Mouse (Mus musculus) stomach, postnatal 0 days (tissue): ENCODE data around the gene Vps25. TPM values are rescaled to one million over a fixed set of nuclear protein-coding genes. Genes with fewer than 3 reads are reported as not detected.

ENCODE experiments used
- ATAC-seq: fragments of 200-750 bp; cut with Nextera tagmentation; 2 replicates; pipeline ENCODE4 v1.8.0; 2017; ENCODE audit not compliant: low FRiP score, low TSS enrichment
- DNase-seq: peaks from one replicate; pipeline ENCODE4 v3.0.0-alpha.2; 2016; ENCODE audit warnings: low spot score
- H3K27ac ChIP-seq: fragments of 300-500 bp; sonication (generic); replicated peaks from 2 replicates; pipeline ENCODE4 v1.5.1; 2014; ENCODE audit warnings: mild to moderate bottlenecking, control low read depth
- H3K27me3 ChIP-seq: fragments of 300-500 bp; sonication (generic); 2 replicates; pipeline ENCODE4 v1.6.1; 2014; ENCODE audit warnings: low read length; ENCODE audit not compliant: control insufficient read depth, insufficient read depth
- H3K36me3 ChIP-seq: fragments of 300-500 bp; sonication (generic); 2 replicates; pipeline ENCODE4 v1.6.1; 2014; ENCODE audit warnings: low read length, mixed read lengths; ENCODE audit not compliant: control insufficient read depth, insufficient read depth
- H3K4me1 ChIP-seq: fragments of 300-500 bp; sonication (generic); replicated peaks from 2 replicates; pipeline ENCODE4 v1.6.1; 2014; ENCODE audit warnings: antibody characterized with exemption; ENCODE audit not compliant: control insufficient read depth, insufficient read depth
- H3K4me2 ChIP-seq: fragments of 300-500 bp; sonication (generic); replicated peaks from 2 replicates; pipeline ENCODE4 v1.6.1; 2014; ENCODE audit warnings: low read depth, mild to moderate bottlenecking, control low read depth, moderate library complexity
- H3K4me3 ChIP-seq: fragments of 300-500 bp; sonication (generic); 2 replicates; pipeline ENCODE4 v1.5.1; 2014; ENCODE audit warnings: low read depth, low read length, control low read depth
- H3K9ac ChIP-seq: fragments of 300-500 bp; sonication (generic); 2 replicates; pipeline ENCODE4 v1.6.1; 2014; ENCODE audit warnings: mild to moderate bottlenecking, low read length, control low read depth, mixed read lengths
- H3K9me3 ChIP-seq: fragments of 300-500 bp; sonication (generic); 2 replicates; pipeline ENCODE4 v1.6.1; 2016; ENCODE audit warnings: low read length; ENCODE audit not compliant: control insufficient read depth
- CTCF ChIP-seq: IDR thresholded peaks from 2 replicates; pipeline ENCODE4 v1.5.1; 2016; ENCODE audit warnings: antibody characterized with exemption, low read depth, mild to moderate bottlenecking, moderate library complexity
- EP300 ChIP-seq: optimal IDR thresholded peaks from 2 replicates; pipeline ENCODE3; 2016; ENCODE audit warnings: antibody characterized with exemption
- WGBS: fragments of 180-500 bp; shearing (Covaris S2); extraction: QIAGEN DNeasy Blood & Tissue Kit; methylation state at CpG from one replicate; pipeline ENCODE4 v1.1.7; 2014; 5-methylcytosine and 5-hydroxymethylcytosine counted together
- polyA plus RNA-seq: library from polyadenylated mRNA; unstranded; fragments of >200 nt; fragmentation: Nextera tagmentation; extraction: Ambion mirVana; gene quantifications from 2 replicates; pipeline ENCODE4 v1.2.1, GENCODE M21; 2015

The Vps25 gene
- polyA plus RNA-seq, 1 experiment from 2014 or later, result 141 TPM

GRCm38 (mm10) chr11:101221306-101221986 is 32.1 kb upstream of the Vps25 start:
- ATAC-seq, result 0 out of 2 replicates have a peak, but pooled peaks have one; percentile 14

GRCm38 (mm10) chr11:101224337-101224736 is 29.2 kb upstream of the Vps25 start:
- ATAC-seq (no peak), DNase-seq (no peak)
- TF ChIP-seq CTCF (no peak), EP300 (no peak)
- Histone ChIP-seq H3K4me3 (no peak overlapping the region), H3K27ac (no peak overlapping the region), H3K27me3 (no peaks in the 10 kb centered on the region), H3K9me3 (no peaks in the 10 kb centered on the region), H3K36me3 (no peaks in the 10 kb centered on the region), H3K4me1 (no peaks in the 10 kb centered on the region), H3K4me2 (no peak overlapping the region), H3K9ac (no peak overlapping the region)
- 76% methylated on average over 3 of the region's 3 CpGs for WGBS

More at GRCm38 (mm10) chr11:101221306-101221986, 32.1 kb upstream of the Vps25 start:
- H3K27ac ChIP-seq, result peak overlapping the region; percentile 2; the same call in 1 of the 2 replicates
- no peaks in the 10 kb centered on the region for H3K27me3 ChIP-seq
- whole genome bisulfite sequencing, result 63% methylated on average over 8 of the region's 8 CpGs
- no peaks in the 10 kb centered on the region for H3K4me1 ChIP-seq
- H3K4me2 ChIP-seq, result no peak overlapping the region
- no peak overlapping the region for H3K4me3 ChIP-seq
- no peaks in the 10 kb centered on the region for H3K9me3 ChIP-seq
- H3K9ac ChIP-seq, result no peak overlapping the region
- TF ChIP-seq EP300, result no peak
- no peak for TF ChIP-seq CTCF
- H3K36me3 ChIP-seq, result peaks cover 3% of the 10 kb centered on the region; the same call in 1 of the 2 replicates
- no peak for DNase-seq

- peak overlapping the region; percentile 90 for H3K4me3 ChIP-seq
- ATAC-seq, result no peak
- no peaks in the 10 kb centered on the region for H3K4me1 ChIP-seq
- H3K36me3 ChIP-seq, result no peaks in the 10 kb centered on the region
- H3K27me3 ChIP-seq, result no peaks in the 10 kb centered on the region
- peak overlapping the region; percentile 94 for H3K9ac ChIP-seq
- no peak for DNase-seq
- H3K27ac ChIP-seq, result peak overlapping the region; percentile 91
- 16% methylated on average over 25 of the region's 25 CpGs for WGBS
- TF ChIP-seq CTCF (no peak), EP300 (no peak)
- no peaks in the 10 kb centered on the region for H3K9me3 ChIP-seq
- H3K4me2 ChIP-seq, result peak overlapping the region; percentile 93
These were observed 28.0 kb upstream of the Vps25 start for GRCm38 (mm10) chr11:101225331-101226064.

- TF ChIP-seq CTCF, result peak; percentile 67
- no peak for TF ChIP-seq EP300
- no peaks in the 10 kb centered on the region for H3K27me3 ChIP-seq
- no peaks in the 10 kb centered on the region for H3K9me3 ChIP-seq
- ATAC-seq (peak; percentile 95), DNase-seq (peak; percentile 96)
- H3K36me3 ChIP-seq, result no peaks in the 10 kb centered on the region
- peak within 1 kb of the TSS; percentile 90 for H3K4me3 ChIP-seq
- H3K4me2 ChIP-seq, result peak within 1 kb of the TSS; percentile 93
- peak within 1 kb of the TSS; percentile 94 for H3K9ac ChIP-seq
- WGBS, result under 1% methylated on average over 56 of the region's 56 CpGs
- H3K27ac ChIP-seq, result peak within 1 kb of the TSS; percentile 91
- H3K4me1 ChIP-seq, result no peaks in the 10 kb centered on the region; the same call in 1 of the 2 replicates
These were observed 27.3 kb upstream of the Vps25 start, which contains the start of gene Ezh1 for GRCm38 (mm10) chr11:101226065-101226701. TSS of gene Ezh1 (minus strand) at chr11:101226463.

GRCm38 (mm10) chr11:101229361-101229900 is 24.1 kb upstream of the Vps25 start:
- no peak overlapping the region for H3K4me2 ChIP-seq
- no peak overlapping the region; the same call in 1 of the 2 replicates for H3K9ac ChIP-seq
- no peak for ATAC-seq
- no peaks in the 10 kb centered on the region for H3K9me3 ChIP-seq
- no peak for DNase-seq
- no peaks in the 10 kb centered on the region for H3K27me3 ChIP-seq
- no peaks in the 10 kb centered on the region for H3K36me3 ChIP-seq
- H3K4me3 ChIP-seq, result no peak overlapping the region
- TF ChIP-seq CTCF (no peak), EP300 (no peak)
- WGBS, result 34% methylated on average over 8 of the region's 8 CpGs
- peak overlapping the region; percentile 92 for H3K27ac ChIP-seq
- no peaks in the 10 kb centered on the region; the same call in 1 of the 2 replicates for H3K4me1 ChIP-seq
